Mouse (Mus musculus) heart, embryonic 15.5 days (tissue): ENCODE measurements around the gene Ciao2a. TPM values are rescaled to one million over a fixed set of nuclear protein-coding genes. Genes with fewer than 3 reads are reported as not detected.

Experiments used
- ATAC-seq: fragments of 200-750 bp; cut with Nextera tagmentation; replicated peaks from 2 replicates; pipeline ENCODE4 v1.8.0; 2017; ENCODE audit warnings: low read depth, moderate TSS enrichment; ENCODE audit not compliant: insufficient number of reproducible peaks, insufficient read depth, low FRiP score
- H3K27ac ChIP-seq: fragments of 300-500 bp; sonication (generic); 2 replicates; pipeline ENCODE4 v1.5.1; 2015; ENCODE audit warnings: mild to moderate bottlenecking, inconsistent platforms
- H3K27me3 ChIP-seq: fragments of 300-500 bp; sonication (generic); 2 replicates; pipeline ENCODE4 v1.6.1; 2015; ENCODE audit warnings: inconsistent platforms
- H3K36me3 ChIP-seq: fragments of 300-500 bp; sonication (generic); 2 replicates; pipeline ENCODE4 v1.6.1; 2015; ENCODE audit warnings: mild to moderate bottlenecking, inconsistent platforms
- H3K4me1 ChIP-seq: fragments of 300-500 bp; sonication (generic); replicated peaks from 2 replicates; pipeline ENCODE4 v1.6.1; 2015; ENCODE audit warnings: inconsistent platforms
- H3K4me2 ChIP-seq: fragments of 300-500 bp; sonication (generic); 2 replicates; pipeline ENCODE4 v1.6.1; 2015; ENCODE audit warnings: inconsistent platforms, mild to moderate bottlenecking, moderate library complexity
- H3K4me3 ChIP-seq: fragments of 300-500 bp; sonication (generic); 2 replicates; pipeline ENCODE4 v1.5.1; 2015; ENCODE audit warnings: mild to moderate bottlenecking, inconsistent platforms
- H3K9ac ChIP-seq: fragments of 300-500 bp; sonication (generic); 2 replicates; pipeline ENCODE4 v1.6.1; 2015; ENCODE audit warnings: mild to moderate bottlenecking, inconsistent platforms
- H3K9me3 ChIP-seq: fragments of 300-500 bp; sonication (generic); replicated peaks from 2 replicates; pipeline ENCODE4 v1.6.1; 2016; ENCODE audit warnings: inconsistent platforms
- WGBS: fragments of 180-500 bp; shearing (Covaris S2); methylation state at CpG from one replicate; pipeline ENCODE4 v1.1.7; 2015; ENCODE audit warnings: mixed read lengths; 5-methylcytosine and 5-hydroxymethylcytosine counted together
- polyA plus RNA-seq: library from polyadenylated mRNA; unstranded; fragments of >200 nt; fragmentation: Nextera tagmentation; extraction: Ambion mirVana; gene quantifications from 2 replicates; pipeline ENCODE4 v1.2.1, GENCODE M21; 2015

Ciao2a gene
- 136 and 158 TPM in 2 replicates for polyA plus RNA-seq

- peak within 1 kb of the TSS; percentile 55 for H3K9ac ChIP-seq
- H3K27me3 ChIP-seq, result no peaks in the 10 kb centered on the region
- peaks cover 3% of the 10 kb centered on the region; the same call in 1 of the 2 replicates for H3K36me3 ChIP-seq
- peak; percentile 79 for ATAC-seq
- H3K9me3 ChIP-seq, result no peaks in the 10 kb centered on the region
- peaks cover 33% of the 10 kb centered on the region for H3K4me1 ChIP-seq
- peak within 1 kb of the TSS; percentile 79 for H3K27ac ChIP-seq
- peak within 1 kb of the TSS; percentile 73 for H3K4me2 ChIP-seq
- peak within 1 kb of the TSS; percentile 61 for H3K4me3 ChIP-seq
- WGBS, result under 1% methylated on average over 34 of the region's 34 CpGs
Measured at GRCm38 (mm10) chr9:66126456-66127192, at the start of gene Ciao2a, which contains the start of gene Snx1. Gene Ciao2a (plus strand): TSS chr9:66126611. Gene Snx1 (minus strand): TSS chr9:66126587.

- Histone ChIP-seq H3K9ac (peak overlapping the region; percentile 14; the same call in 1 of the 2 replicates), H3K4me3 (no peak overlapping the region), H3K36me3 (no peaks in the 10 kb centered on the region), H3K4me2 (peak overlapping the region; percentile 43; the same call in 1 of the 2 replicates), H3K9me3 (no peaks in the 10 kb centered on the region), H3K27ac (no peak overlapping the region), H3K4me1 (peaks cover 5% of the 10 kb centered on the region), H3K27me3 (no peaks in the 10 kb centered on the region)
- 66% methylated on average over 3 of the region's 3 CpGs for WGBS
- ATAC-seq, result no peak
Measured at GRCm38 (mm10) chr9:66078072-66078471, 48.3 kb upstream of the Ciao2a start.

- 10% methylated on average over 14 of the region's 14 CpGs for WGBS
- Histone ChIP-seq H3K36me3 (no peaks in the 10 kb centered on the region), H3K4me3 (0 out of 2 replicates have a peak overlapping the region, but pooled peaks have one; percentile 8), H3K27ac (no peak overlapping the region), H3K9me3 (no peaks in the 10 kb centered on the region), H3K27me3 (no peaks in the 10 kb centered on the region), H3K4me2 (peak overlapping the region; percentile 43), H3K4me1 (peaks cover 5% of the 10 kb centered on the region), H3K9ac (peak overlapping the region; percentile 14; the same call in 1 of the 2 replicates)
- no peak for ATAC-seq
Measured at GRCm38 (mm10) chr9:66078493-66078892, 47.9 kb upstream of the Ciao2a start.

GRCm38 (mm10) chr9:66080804-66081459 is 45.5 kb upstream of the Ciao2a start:
- no peak overlapping the region for H3K27ac ChIP-seq
- H3K4me2 ChIP-seq, result no peak overlapping the region
- H3K9me3 ChIP-seq, result no peaks in the 10 kb centered on the region
- no peak overlapping the region for H3K4me3 ChIP-seq
- no peak for ATAC-seq
- peaks cover under 1% of the 10 kb centered on the region; the same call in 1 of the 2 replicates for H3K36me3 ChIP-seq
- WGBS, result 60% methylated on average over 3 of the region's 3 CpGs
- H3K9ac ChIP-seq, result no peak overlapping the region
- no peaks in the 10 kb centered on the region for H3K27me3 ChIP-seq
- peaks cover 5% of the 10 kb centered on the region for H3K4me1 ChIP-seq

GRCm38 (mm10) chr9:66081999-66082398 is 44.4 kb upstream of the Ciao2a start:
- no peak overlapping the region for H3K27ac ChIP-seq
- H3K4me3 ChIP-seq, result no peak overlapping the region
- H3K9me3 ChIP-seq, result no peaks in the 10 kb centered on the region
- WGBS, result 70% methylated on average over 4 of the region's 4 CpGs
- no peak overlapping the region for H3K4me2 ChIP-seq
- ATAC-seq, result no peak
- H3K4me1 ChIP-seq, result peaks cover 5% of the 10 kb centered on the region
- H3K36me3 ChIP-seq, result peaks cover 6% of the 10 kb centered on the region; the same call in 1 of the 2 replicates
- no peaks in the 10 kb centered on the region for H3K27me3 ChIP-seq
- no peak overlapping the region for H3K9ac ChIP-seq

- Histone ChIP-seq H3K27me3 (no peaks in the 10 kb centered on the region), H3K4me2 (no peak overlapping the region), H3K4me1 (no peaks in the 10 kb centered on the region), H3K9me3 (no peaks in the 10 kb centered on the region), H3K27ac (no peak overlapping the region), H3K9ac (no peak overlapping the region), H3K4me3 (no peak overlapping the region), H3K36me3 (peaks cover 27% of the 10 kb centered on the region)
- 83% methylated on average over 3 of the region's 3 CpGs for WGBS
- no peak for ATAC-seq
Measured at GRCm38 (mm10) chr9:66084171-66084570, 42.2 kb upstream of the Ciao2a start.

- H3K27ac ChIP-seq, result no peak overlapping the region
- no peaks in the 10 kb centered on the region for H3K9me3 ChIP-seq
- peaks cover 46% of the 10 kb centered on the region for H3K36me3 ChIP-seq
- H3K4me2 ChIP-seq, result no peak overlapping the region
- H3K4me1 ChIP-seq, result 0 out of 2 replicates have a peak, but pooled peaks cover 7% of the 10 kb centered on the region
- H3K4me3 ChIP-seq, result no peak overlapping the region
- ATAC-seq, result no peak
- H3K9ac ChIP-seq, result no peak overlapping the region
- WGBS, result 88% methylated on average over 7 of the region's 7 CpGs
- H3K27me3 ChIP-seq, result no peaks in the 10 kb centered on the region
Measured at GRCm38 (mm10) chr9:66087062-66087461, 39.3 kb upstream of the Ciao2a start.

- Histone ChIP-seq H3K27me3 (no peaks in the 10 kb centered on the region), H3K9me3 (no peaks in the 10 kb centered on the region), H3K36me3 (peaks cover 56% of the 10 kb centered on the region), H3K27ac (no peak overlapping the region), H3K4me1 (peaks cover 11% of the 10 kb centered on the region), H3K4me2 (no peak overlapping the region), H3K9ac (no peak overlapping the region), H3K4me3 (no peak overlapping the region)
- WGBS, result 45% methylated on average over 4 of the region's 4 CpGs
- no peak for ATAC-seq
Measured at GRCm38 (mm10) chr9:66088411-66088810, 38.0 kb upstream of the Ciao2a start.

- H3K36me3 ChIP-seq, result peaks cover 79% of the 10 kb centered on the region
- H3K9ac ChIP-seq, result no peak overlapping the region
- H3K4me1 ChIP-seq, result peaks cover 11% of the 10 kb centered on the region
- H3K27me3 ChIP-seq, result no peaks in the 10 kb centered on the region
- WGBS, result 80% methylated on average over 13 of the region's 13 CpGs
- H3K4me3 ChIP-seq, result no peak overlapping the region
- ATAC-seq, result no peak
- no peaks in the 10 kb centered on the region for H3K9me3 ChIP-seq
- no peak overlapping the region for H3K4me2 ChIP-seq
- H3K27ac ChIP-seq, result no peak overlapping the region
Measured at GRCm38 (mm10) chr9:66090593-66091244, 35.7 kb upstream of the Ciao2a start.

- no peaks in the 10 kb centered on the region for H3K9me3 ChIP-seq
- peaks cover 82% of the 10 kb centered on the region for H3K36me3 ChIP-seq
- peaks cover 11% of the 10 kb centered on the region for H3K4me1 ChIP-seq
- no peaks in the 10 kb centered on the region for H3K27me3 ChIP-seq
- H3K27ac ChIP-seq, result no peak overlapping the region
- no peak overlapping the region for H3K4me2 ChIP-seq
- no peak overlapping the region for H3K4me3 ChIP-seq
- no peak overlapping the region for H3K9ac ChIP-seq
- WGBS, result 61% methylated on average over 6 of the region's 6 CpGs
- ATAC-seq, result no peak; the same call in 1 of the 2 replicates
Measured at GRCm38 (mm10) chr9:66091327-66092231, 34.8 kb upstream of the Ciao2a start.
